In genomic region chr1:157101122-157101865, GRCm38 (mm10) we compare ENCODE assay signal across 8 mouse cellular contexts. TPM values are rescaled to one million over a fixed set of nuclear protein-coding genes. Genes with fewer than 3 reads are reported as not detected.
DNase-seq lines count a peak whose midpoint lies in the region; ATAC-seq and TF ChIP-seq lines count a peak whose summit lies in the region.

No protein-coding gene starts in this region.

- H3K36me3 ChIP-seq in small intestine, adult 2 months (ENCODE audit: control insufficient read depth, insufficient read depth, low read length): no peaks in the 10 kb centered on the region

- no peak for TF ChIP-seq POLR2A in small intestine, adult 2 months (IDR thresholded peaks at IDR 0.05; ENCODE audit: low read depth, low read length)

- 0 out of 2 replicates have a peak, but pooled peaks cover 7% of the 10 kb centered on the region for H3K4me1 ChIP-seq in small intestine, adult 2 months (ENCODE audit: control insufficient read depth, insufficient read depth, insufficient read length, low read length)

- H3K27me3 ChIP-seq in small intestine, adult 2 months (ENCODE audit: control insufficient read depth, insufficient read depth, low read length): no peaks in the 10 kb centered on the region

- DNase-seq in layer of hippocampus, postnatal 10 days (ENCODE audit: low spot score in 2 of 2): peak; percentile 27 to 36
- DNase-seq in layer of hippocampus, postnatal 36 days: no peak
- peak; percentile 60 for DNase-seq in heart, adult 8-10 months (ENCODE audit: low spot score)
- peak; percentile 28 for DNase-seq in kidney, adult 9 months
- DNase-seq in lung, postnatal 25 days (ENCODE audit: low spot score): peak; percentile 37
- no peak for DNase-seq in layer of hippocampus, postnatal 25 days (ENCODE audit: extremely low spot score in 1 of 2, low spot score in 1 of 2)

- 12% methylated on average over 19 of the region's 19 CpGs for WGBS in small intestine, adult 2 months

- ATAC-seq in common myeloid progenitor, adult 5-6 weeks (replicated peaks; ENCODE audit: low read depth, poor library complexity, severe bottlenecking): peak; percentile 100

- no peak overlapping the region for H3K27ac ChIP-seq in small intestine, adult 2 months (ENCODE audit: insufficient read depth, low read depth, low read length)

- peak overlapping the region; percentile 24 for H3K4me3 ChIP-seq in small intestine, adult 2 months (ENCODE audit: low read depth, low read length)

- TF ChIP-seq CTCF in small intestine, adult 2 months (IDR thresholded peaks at IDR 0.05; ENCODE audit: extremely low read depth, insufficient read length, insufficient replicate concordance, low read depth, low read length): no peak

RNA-seq across cellular contexts. Expression of gene Tex35, which starts 7.2 kb away (rescaled TPM):
- not detected for total RNA-seq in layer of hippocampus, postnatal 10 days (2021)
- total RNA-seq in layer of hippocampus, postnatal 36 days (2021): not detected
- not detected in 2 replicates for total RNA-seq in common myeloid progenitor, adult 5-6 weeks (2017)
- total RNA-seq in heart, adult 8-10 months (2022): not detected
- not detected in 2 replicates for polyA plus RNA-seq in small intestine, adult 2 months (2012; rRNA removed)
- total RNA-seq in layer of hippocampus, postnatal 25 days (2021): not detected

Comparison
In these comparisons a context has a peak if more than half of its experiments do, and no peak if none do; other contexts are left out.
1. DNase-seq: peak in layer of hippocampus, postnatal 10 days (2 of 2), heart, adult 8-10 months (single experiment), kidney, adult 9 months (single experiment) and lung, postnatal 25 days (single experiment); none in layer of hippocampus, postnatal 36 days (0 of 2) and layer of hippocampus, postnatal 25 days (0 of 2).